Mouse (Mus musculus) kidney, postnatal 14 days (tissue): ENCODE results near the gene Mocs1.

Experiments used
- DNase-seq: peaks from one replicate; pipeline ENCODE4 v3.0.0; 2022; ENCODE audit warnings: mixed read lengths

Gene Mocs1

DNA sequence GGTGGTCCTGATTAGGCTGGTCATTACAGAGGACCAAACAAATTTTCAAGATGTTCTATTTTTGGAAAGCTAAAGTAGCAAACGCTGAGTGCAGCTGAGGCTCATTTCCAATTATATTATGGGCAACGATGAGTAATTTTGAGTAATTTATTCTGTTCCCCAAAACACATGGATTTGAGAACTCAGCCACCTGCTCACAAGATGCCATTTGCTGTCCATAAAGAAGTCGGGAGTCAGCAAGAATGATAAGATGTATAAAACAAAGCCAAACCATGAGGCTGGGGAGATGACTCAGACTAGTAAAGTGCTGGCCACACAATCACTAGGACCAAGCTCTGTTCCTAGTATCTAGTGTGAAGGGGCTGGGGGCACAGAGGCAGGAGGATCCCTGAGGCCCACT, 56.3 kb downstream of the Mocs1 start:
- DNase-seq = no peak

DNA sequence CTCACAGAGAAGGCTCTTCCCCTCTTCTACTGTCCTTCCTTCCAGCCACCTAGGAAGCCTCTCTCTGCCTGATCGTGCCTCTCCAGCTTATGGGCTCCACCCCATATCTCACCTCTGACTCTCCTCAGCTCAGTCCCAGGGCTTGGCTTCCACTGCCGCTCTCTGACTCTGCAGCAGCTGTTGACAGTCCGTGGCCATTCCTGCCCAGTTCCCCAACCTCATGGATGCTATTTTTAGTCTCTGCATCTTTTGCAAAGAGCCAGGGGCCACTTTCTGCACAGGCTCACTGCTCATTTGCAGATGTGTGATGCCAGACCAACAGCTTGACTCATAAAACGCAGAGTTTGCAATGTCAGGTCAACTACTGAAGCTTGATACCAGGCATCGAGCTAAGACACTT, 60.9 kb downstream of the Mocs1 start:
- peak; percentile 14 for DNase-seq

DNA sequence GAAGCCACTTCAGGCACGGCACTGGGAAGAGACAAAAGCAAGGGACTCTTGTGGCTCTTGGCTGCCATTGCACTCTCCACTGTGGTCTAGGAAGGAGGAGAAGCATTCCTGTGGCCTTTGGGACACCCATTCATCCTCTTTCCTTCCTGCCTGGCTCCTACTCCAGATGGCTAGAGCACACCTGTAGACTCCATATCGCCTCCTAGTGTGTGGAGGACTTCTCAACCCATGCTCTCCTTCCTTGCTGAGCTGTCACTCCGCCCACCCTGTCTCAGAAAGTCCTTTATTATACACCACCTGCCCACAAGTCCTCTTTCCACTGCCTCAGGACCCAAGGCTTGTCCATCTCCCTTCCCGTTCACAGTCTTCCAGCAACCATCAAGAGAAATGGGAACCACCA, 65.1 kb downstream of the Mocs1 start:
- no peak for DNase-seq

DNA sequence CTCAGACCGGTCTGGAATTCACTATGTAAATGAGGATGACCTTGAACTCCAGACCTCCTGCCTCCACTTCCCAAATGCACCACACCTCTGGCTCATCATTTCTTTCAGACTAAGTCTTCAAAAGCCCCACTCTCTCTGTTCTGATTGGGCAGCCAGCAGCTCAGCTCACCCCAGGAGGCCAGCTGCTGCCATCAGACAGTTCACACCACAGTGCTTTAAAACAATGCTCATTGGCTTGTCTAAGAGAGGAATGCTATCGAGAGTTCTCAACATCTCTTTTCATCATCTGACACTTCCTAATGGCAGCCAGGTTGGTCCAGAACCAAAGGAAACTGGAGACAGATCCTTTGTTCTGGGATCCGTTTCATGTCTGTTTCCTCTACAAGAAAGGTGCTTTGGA, 70.0 kb downstream of the Mocs1 start:
- DNase-seq = no peak

DNA sequence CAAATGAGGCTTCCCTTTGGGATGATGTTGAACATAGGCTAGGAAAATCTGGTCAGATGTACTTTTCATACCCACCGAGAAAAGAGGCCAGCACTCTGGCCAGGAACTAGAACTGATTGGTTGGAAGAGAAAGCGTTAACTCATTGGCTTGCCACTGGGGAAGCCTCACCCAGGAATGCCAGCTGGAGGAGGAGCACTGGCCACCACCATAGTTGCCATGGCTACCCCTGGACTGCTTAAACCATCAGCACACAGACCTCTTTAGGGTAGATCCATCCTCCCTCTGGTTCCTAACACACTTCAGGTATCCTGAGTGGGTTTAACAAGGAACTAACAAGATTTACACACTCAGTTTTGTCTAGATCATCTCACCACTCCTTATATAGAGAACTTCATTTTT, 71.5 kb downstream of the Mocs1 start:
- no peak for DNase-seq

DNA sequence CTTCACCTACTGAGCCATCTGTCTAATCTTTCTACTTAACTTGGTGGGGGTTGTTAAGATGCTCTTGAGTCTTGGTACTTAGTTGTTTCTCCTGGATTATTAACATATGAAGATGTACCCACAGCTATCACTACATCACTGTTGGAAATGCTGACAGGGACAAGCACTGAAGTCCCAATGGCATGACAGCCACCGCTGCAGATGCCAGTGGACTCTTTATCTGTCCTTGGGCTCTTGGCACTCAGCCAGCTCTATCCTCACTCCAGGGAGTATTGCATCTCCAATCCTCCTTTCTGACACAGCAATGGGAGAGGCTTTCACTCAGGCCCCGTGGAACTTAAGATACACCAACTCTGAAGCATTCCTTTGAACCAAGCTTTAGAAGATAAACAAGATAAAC, 72.1 kb downstream of the Mocs1 start:
- DNase-seq = no peak

DNA sequence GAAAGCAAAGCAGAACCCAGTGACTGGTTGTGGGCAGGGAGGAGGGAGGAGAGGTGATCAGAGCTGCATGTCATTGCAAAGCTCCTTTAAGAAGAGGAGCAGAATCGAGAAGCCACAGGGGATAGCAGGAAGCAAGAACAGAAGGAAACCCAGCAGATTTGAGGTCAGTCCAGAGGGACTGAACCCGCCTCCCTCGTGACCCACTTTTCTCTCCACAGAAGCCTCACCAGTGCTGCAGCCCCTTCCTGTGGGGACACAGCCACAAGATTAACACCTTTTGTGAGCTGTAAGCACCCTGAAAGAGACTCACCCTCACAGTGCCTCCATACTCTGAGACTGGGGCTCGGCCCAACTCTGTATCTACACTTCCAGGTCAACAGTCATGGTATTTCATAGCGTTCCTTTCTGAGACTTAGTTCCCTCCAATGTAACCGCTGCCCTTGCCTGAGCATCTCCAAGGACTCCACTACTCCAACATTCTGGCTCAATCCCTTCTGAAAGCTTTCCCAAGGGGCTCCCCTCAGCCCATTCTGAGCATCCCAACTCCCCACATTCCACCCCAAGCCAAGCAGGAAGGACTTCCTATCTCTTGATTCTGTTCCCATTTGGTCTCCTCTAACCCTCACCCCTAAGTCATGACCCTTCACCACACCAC, 75.2 kb downstream of the Mocs1 start:
- DNase-seq = no peak
